Mouse (Mus musculus) left cerebral cortex, postnatal 14 days (tissue): ENCODE measurements around the gene Nol9. TPM values are rescaled to one million over a fixed set of nuclear protein-coding genes. Genes with fewer than 3 reads are reported as not detected.

Source experiments
- DNase-seq, 2 experiments: peaks; one replicate each; pipeline ENCODE4 v3.0.0; 2021 to 2022; ENCODE audit warnings: low spot score in 2 of 2, mixed read lengths in 1 of 2
- intact Hi-C: fragments of 180-260 bp; cut with DNase I; formaldehyde crosslinking; loops from one replicate; pipeline ENCODE4 v1.15.1; 2025
- total RNA-seq, 2 experiments: library from RNA; stranded (reverse); gene quantifications; 2 replicates each; pipeline ENCODE4 v1.2.3; 2021

Gene Nol9
- total RNA-seq, 2 experiments from 2014 or later, result 21.3 to 21.9 TPM

DNA sequence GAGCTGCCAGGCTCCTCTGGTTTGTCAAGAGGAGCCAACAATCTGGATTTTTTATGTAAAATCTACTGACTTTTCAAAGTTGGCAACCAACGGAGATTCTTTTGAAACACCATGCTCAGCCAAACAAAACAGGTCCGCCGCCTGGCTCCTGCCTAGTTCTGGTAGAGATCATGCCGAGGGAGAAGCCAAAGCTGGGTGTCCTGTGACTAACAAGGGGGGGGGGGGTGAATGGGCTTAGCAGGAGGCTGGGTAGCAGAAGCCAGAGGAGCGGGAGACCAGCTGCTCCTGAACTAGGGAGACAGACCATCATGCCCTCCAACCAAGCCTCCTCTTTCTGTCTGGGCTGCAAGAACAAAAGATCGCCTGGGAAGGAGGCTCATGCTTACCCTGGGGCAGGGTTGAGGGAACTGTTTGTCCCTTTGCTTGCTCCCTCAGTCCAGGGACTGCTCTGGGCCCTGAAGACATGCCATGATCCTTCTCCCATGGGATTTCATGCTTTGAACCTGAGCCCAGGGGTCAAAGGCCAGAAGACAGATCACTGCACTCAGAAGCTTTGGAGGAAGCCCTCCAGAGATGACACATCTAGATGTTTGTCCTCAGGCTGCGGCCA, 44.6 kb downstream of the Nol9 start:
- intact Hi-C loops, result no loop called here
- no peak for DNase-seq

DNA sequence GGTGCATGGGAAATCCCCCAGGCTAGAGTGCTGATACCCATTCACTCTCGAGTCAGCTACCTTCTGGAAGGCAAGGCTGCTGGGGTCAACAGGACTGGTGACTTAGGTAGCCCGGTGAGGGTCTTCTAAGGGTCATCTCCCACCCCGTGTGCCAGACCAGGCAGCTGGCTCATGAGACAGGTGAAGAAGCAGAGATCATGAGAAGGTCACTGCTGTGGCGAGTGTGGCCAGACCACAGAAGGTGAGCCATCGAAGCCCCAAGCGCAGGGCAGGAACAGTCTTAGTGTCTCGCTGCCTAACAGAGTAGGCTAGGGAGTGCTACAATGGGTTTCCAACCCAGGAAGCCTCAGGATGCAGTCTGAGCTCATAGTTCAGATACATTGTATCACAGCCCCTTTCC, 45.5 kb downstream of the Nol9 start:
- intact Hi-C loops, result no loop called here
- DNase-seq, result no peak

GRCm38 (mm10) chr4:152086505-152087210, 47.5 kb downstream of the Nol9 start:
- DNase-seq, result peak in 1 of 2 experiments; percentile 62
- intact Hi-C loops, result no loop called here

- intact Hi-C loops, result no loop called here
- no peak for DNase-seq
These were observed 48.3 kb downstream of the Nol9 start for GRCm38 (mm10) chr4:152087211-152088081.

DNA sequence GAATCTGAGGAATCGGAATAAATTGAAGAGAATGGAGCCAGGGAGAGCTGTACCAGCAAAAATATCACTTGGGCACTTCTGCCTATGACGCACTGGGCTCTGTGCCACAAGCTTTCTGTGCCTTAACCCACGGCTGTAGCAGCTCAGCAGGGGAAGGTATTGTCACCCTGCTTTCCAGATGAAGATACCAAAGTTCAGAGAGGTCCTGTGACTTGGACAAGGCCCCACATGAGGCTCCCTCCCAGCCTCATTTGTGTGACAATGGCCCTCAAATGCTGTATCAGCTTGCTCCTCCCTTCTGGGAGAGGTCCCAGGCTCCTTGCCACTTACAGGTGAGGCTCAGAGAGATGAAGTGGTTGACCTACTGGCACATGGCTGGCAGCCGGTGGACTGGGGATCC, 49.0 kb downstream of the Nol9 start:
- peak; percentile 68 to 74 for DNase-seq
- intact Hi-C loops, result no loop called here

DNA sequence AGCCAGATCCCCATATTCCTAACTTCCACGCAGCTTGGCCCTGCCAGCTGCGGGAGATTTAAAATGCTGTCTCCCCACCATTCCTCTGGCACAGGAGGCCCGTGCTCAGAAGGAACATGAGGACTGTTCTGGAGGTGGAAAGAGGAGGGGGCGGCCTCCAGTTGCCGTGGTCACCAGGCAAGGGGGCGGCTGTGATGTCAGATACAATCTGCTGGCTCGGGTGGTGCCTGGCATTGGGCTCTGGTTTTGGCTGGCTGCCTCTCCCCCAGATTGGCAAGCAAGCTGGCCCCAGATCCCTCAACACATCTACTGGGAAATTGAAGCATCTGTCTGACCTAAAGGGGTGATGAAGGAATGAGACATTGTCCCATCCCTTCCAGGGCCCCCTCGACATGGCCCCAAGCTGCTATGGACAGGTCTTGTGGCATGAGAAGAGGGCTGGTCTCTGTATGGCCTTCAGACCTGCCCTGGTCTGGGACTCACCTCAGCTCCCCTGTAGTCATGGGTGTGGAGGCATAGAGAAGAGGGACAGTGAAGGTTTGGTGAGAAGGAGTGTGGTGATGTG, 49.5 kb downstream of the Nol9 start:
- peak; percentile 82 to 93 for DNase-seq
- intact Hi-C loops, result no loop called here

DNA sequence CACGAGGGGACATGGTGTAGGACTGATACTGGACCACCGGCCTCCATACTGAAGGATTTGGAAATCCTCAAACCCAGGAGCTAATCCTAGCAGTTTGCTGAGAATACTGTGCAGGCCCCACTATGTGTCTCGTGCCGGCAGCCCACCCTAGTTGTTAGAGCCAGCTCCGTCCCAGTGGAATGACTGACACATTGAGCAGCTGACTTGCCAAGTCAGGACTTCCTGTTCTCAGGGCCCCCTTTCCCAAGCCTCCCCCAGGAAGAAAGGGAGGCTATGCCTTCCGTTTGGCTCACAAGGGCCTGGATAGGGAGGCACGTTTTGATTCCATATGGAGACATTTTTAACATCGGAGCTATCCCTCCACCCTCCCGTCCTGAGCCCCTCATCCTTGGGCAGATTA, 51.1 kb downstream of the Nol9 start:
- intact Hi-C loops, result no loop called here
- no peak for DNase-seq

- DNase-seq, result no peak
- intact Hi-C loops, result no loop called here
These were observed 53.7 kb downstream of the Nol9 start for GRCm38 (mm10) chr4:152092751-152093293.

- DNase-seq, result no peak
- intact Hi-C loops, result no loop called here
These were observed 55.1 kb downstream of the Nol9 start for GRCm38 (mm10) chr4:152094233-152094632.

GRCm38 (mm10) chr4:152095937-152096910, 57.1 kb downstream of the Nol9 start:
- intact Hi-C loops, result loop anchor here (5.0 kb wide), 1 partner anchor 59 kb away; the partner anchor contains the start of genes Nol9 and Tas1r1
- DNase-seq, result peak in 1 of 2 experiments; percentile 67

- intact Hi-C loops, result loop anchor here (5.0 kb wide), 1 partner anchor 60 kb away; the partner anchor contains the start of genes Nol9 and Tas1r1
These were observed 57.8 kb downstream of the Nol9 start for GRCm38 (mm10) chr4:152096927-152097326.

GRCm38 (mm10) chr4:152097911-152098799, 59.0 kb downstream of the Nol9 start:
- intact Hi-C loops, result loop anchor here (5.0 kb wide), 1 partner anchor 61 kb away; the partner anchor contains the start of genes Nol9 and Tas1r1
- DNase-seq, result no peak

More at GRCm38 (mm10) chr4:152096927-152097326, 57.8 kb downstream of the Nol9 start:
- no peak for DNase-seq

GRCm38 (mm10) chr4:152100541-152100940, 61.4 kb downstream of the Nol9 start:
- intact Hi-C loops, result no loop called here
- DNase-seq, result peak; percentile 75 to 88

- intact Hi-C loops, result no loop called here
- DNase-seq, result peak in 1 of 2 experiments; percentile 82
These were observed 62.0 kb downstream of the Nol9 start for GRCm38 (mm10) chr4:152101081-152101653.

GRCm38 (mm10) chr4:152101921-152102320, 62.8 kb downstream of the Nol9 start:
- intact Hi-C loops, result no loop called here
- no peak for DNase-seq

- peak; percentile 80 to 84 for DNase-seq
- intact Hi-C loops, result no loop called here
These were observed 63.9 kb downstream of the Nol9 start for GRCm38 (mm10) chr4:152103025-152103424.

DNA sequence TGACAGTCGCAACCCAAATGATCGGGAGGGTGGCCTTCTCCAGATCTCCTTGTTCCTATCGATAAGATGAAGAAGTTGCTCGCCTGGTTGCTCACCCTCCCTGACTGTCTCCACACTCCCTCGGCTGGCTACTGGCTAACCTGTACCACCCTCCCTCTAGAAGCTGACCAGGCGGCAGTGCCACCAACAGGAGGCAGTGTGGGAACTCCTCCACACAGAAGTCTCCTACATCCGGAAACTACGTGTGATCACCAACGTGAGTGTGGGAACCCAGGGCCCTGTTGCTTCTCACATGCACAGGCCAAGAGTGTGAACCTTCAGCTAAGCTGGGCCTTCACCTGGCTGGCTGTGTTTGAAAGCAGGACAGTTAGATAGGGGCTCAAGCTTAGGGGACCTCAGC, 67.6 kb downstream of the Nol9 start:
- no peak for DNase-seq
- intact Hi-C loops, result no loop called here
